Mouse (Mus musculus) heart, embryonic 11.5 days (tissue): Measurements from ENCODE around the gene Nln. TPM values are rescaled to one million over a fixed set of nuclear protein-coding genes. Genes with fewer than 3 reads are reported as not detected.

Source experiments
- ATAC-seq: fragments of 200-750 bp; cut with Nextera tagmentation; replicated peaks from 2 replicates; pipeline ENCODE4 v1.8.0; 2017; ENCODE audit warnings: moderate library complexity; ENCODE audit not compliant: insufficient number of reproducible peaks, low FRiP score, low TSS enrichment
- H3K27ac ChIP-seq: fragments of 300-500 bp; sonication (generic); 2 replicates; pipeline ENCODE4 v1.5.1; 2014; ENCODE audit warnings: mild to moderate bottlenecking, low read depth, low read length
- H3K27me3 ChIP-seq: fragments of 300-500 bp; sonication (generic); 2 replicates; pipeline ENCODE4 v1.6.1; 2014; ENCODE audit warnings: mild to moderate bottlenecking, low read length, mixed read lengths; ENCODE audit not compliant: control insufficient read depth, insufficient read depth
- H3K36me3 ChIP-seq: fragments of 300-500 bp; sonication (generic); 2 replicates; pipeline ENCODE4 v1.6.1; 2014; ENCODE audit warnings: mild to moderate bottlenecking, low read length, moderate library complexity, mixed read lengths; ENCODE audit not compliant: control insufficient read depth, insufficient read depth
- H3K4me1 ChIP-seq: fragments of 300-500 bp; sonication (generic); 2 replicates; pipeline ENCODE4 v1.6.1; 2014; ENCODE audit warnings: low read length; ENCODE audit not compliant: control insufficient read depth, insufficient read depth
- H3K4me2 ChIP-seq: fragments of 300-500 bp; sonication (generic); 2 replicates; pipeline ENCODE4 v1.6.1; 2014; ENCODE audit warnings: mild to moderate bottlenecking, moderate library complexity
- H3K4me3 ChIP-seq: fragments of 300-500 bp; sonication (generic); 2 replicates; pipeline ENCODE4 v1.5.1; 2014; ENCODE audit warnings: low read depth, low read length
- H3K9ac ChIP-seq: fragments of 300-500 bp; sonication (generic); 2 replicates; pipeline ENCODE4 v1.6.1; 2014; ENCODE audit warnings: mild to moderate bottlenecking, low read depth, low read length, moderate library complexity
- H3K9me3 ChIP-seq: fragments of 300-500 bp; sonication (generic); replicated peaks from 2 replicates; pipeline ENCODE4 v1.6.1; 2016; ENCODE audit warnings: low read length; ENCODE audit not compliant: control insufficient read depth
- WGBS: fragments of 180-500 bp; shearing (Covaris S2); extraction: QIAGEN DNeasy Blood & Tissue Kit; methylation state at CpG from one replicate; pipeline ENCODE4 v1.1.7; 2014; ENCODE audit not compliant: insufficient replicate concordance; 5-methylcytosine and 5-hydroxymethylcytosine counted together
- polyA plus RNA-seq: library from polyadenylated mRNA; unstranded; fragments of >200 nt; fragmentation: Nextera tagmentation; extraction: Ambion mirVana; gene quantifications from 2 replicates; pipeline ENCODE4 v1.2.1, GENCODE M21; 2014

The Nln gene
- polyA plus RNA-seq, 1 experiment from 2014 or later = 25.2 TPM

DNA sequence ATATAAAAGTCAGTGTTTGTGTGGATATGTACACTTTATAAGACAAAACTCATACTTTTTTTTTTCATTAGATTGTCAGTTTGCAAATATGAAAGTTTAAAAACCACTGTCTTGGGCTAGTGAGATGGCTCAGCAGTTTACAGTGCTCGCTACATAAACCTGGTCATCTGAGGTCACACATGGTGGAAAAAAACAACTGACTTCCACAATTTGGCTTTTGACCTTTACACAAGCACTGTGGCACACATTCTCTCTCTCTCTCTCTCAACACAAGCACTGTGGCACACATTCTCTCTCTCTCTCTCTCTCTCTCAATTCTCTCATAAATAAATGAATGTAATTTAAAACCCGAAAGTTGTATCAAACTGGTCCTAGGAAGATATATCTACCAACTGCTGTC is 23.1 kb upstream of the Nln start:
- Histone ChIP-seq H3K36me3 (no peaks in the 10 kb centered on the region), H3K4me3 (no peak overlapping the region), H3K4me2 (no peak overlapping the region), H3K27ac (no peak overlapping the region), H3K27me3 (no peaks in the 10 kb centered on the region), H3K9ac (no peak overlapping the region), H3K9me3 (no peaks in the 10 kb centered on the region), H3K4me1 (no peaks in the 10 kb centered on the region)
- ATAC-seq = no peak
- 83% methylated on average over 2 of the region's 2 CpGs for WGBS

- H3K9ac ChIP-seq = no peak overlapping the region
- no peaks in the 10 kb centered on the region; the same call in 1 of the 2 replicates for H3K27me3 ChIP-seq
- H3K4me2 ChIP-seq = no peak overlapping the region
- H3K4me1 ChIP-seq = no peaks in the 10 kb centered on the region
- no peak for ATAC-seq
- H3K36me3 ChIP-seq = no peaks in the 10 kb centered on the region
- no peaks in the 10 kb centered on the region for H3K9me3 ChIP-seq
- 89% methylated on average over 20 of the region's 20 CpGs for WGBS
- no peak overlapping the region for H3K27ac ChIP-seq
- H3K4me3 ChIP-seq = no peak overlapping the region
These were observed 14.4 kb upstream of the Nln start for GRCm38 (mm10) chr13:104123662-104124381.

- Histone ChIP-seq H3K27ac (no peak overlapping the region), H3K4me2 (no peak overlapping the region), H3K36me3 (no peaks in the 10 kb centered on the region), H3K27me3 (no peaks in the 10 kb centered on the region; the same call in 1 of the 2 replicates), H3K9ac (no peak overlapping the region), H3K4me1 (no peaks in the 10 kb centered on the region), H3K4me3 (no peak overlapping the region), H3K9me3 (no peaks in the 10 kb centered on the region)
- 71% methylated on average over 17 of the region's 17 CpGs for WGBS
- ATAC-seq = no peak
These were observed 12.8 kb upstream of the Nln start for GRCm38 (mm10) chr13:104122078-104122840.

DNA sequence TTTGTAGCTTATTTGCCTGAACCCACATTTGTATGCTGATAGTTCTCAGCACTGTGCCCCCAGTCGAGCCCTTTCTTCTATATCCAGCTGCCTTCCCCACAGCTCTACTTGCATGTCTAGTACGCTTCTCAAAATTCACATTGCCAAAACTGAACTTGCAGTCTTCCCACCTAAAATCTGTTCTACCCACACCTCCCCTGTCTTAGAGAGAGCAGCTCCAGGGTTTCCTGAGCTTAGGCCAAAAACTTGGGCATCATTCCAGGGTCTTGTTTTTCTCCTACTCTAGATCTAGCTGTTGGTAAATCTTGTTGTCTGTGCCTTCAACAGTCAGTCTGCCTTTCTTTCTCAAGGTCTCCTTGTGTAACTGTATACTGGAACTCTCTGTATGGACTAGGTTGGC is 5.4 kb upstream of the Nln start:
- WGBS = 82% methylated on average over 2 of the region's 2 CpGs
- no peak overlapping the region for H3K4me3 ChIP-seq
- H3K4me1 ChIP-seq = no peaks in the 10 kb centered on the region; the same call in 1 of the 2 replicates
- no peaks in the 10 kb centered on the region; the same call in 1 of the 2 replicates for H3K27me3 ChIP-seq
- H3K27ac ChIP-seq = no peak overlapping the region
- no peaks in the 10 kb centered on the region for H3K9me3 ChIP-seq
- H3K36me3 ChIP-seq = no peaks in the 10 kb centered on the region
- no peak overlapping the region for H3K9ac ChIP-seq
- ATAC-seq = no peak
- H3K4me2 ChIP-seq = no peak overlapping the region

DNA sequence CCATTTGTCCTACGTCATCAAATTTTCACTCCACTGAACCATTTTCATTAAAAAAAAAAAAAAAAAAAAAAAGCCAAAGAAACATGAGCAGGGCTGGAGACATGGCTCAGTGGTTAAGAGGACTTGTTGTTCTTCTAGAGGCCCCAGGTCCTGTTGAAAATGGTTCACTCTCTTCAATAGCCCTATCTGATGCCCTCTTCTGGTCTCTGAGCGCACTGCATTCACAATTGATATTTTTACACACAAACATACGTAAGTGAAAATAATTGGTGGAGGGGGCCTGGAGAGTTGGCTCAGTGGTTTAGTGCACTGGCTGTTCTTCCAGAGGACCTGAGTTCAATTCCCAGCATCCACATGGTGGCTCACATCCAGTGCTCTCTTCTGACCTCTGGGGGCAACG is 4.4 kb upstream of the Nln start:
- H3K4me2 ChIP-seq = no peak overlapping the region
- no peaks in the 10 kb centered on the region; the same call in 1 of the 2 replicates for H3K4me1 ChIP-seq
- ATAC-seq = no peak
- no peak overlapping the region for H3K9ac ChIP-seq
- no peaks in the 10 kb centered on the region for H3K27me3 ChIP-seq
- no peak overlapping the region for H3K4me3 ChIP-seq
- H3K9me3 ChIP-seq = no peaks in the 10 kb centered on the region
- WGBS = 92% methylated on average over 4 of the region's 4 CpGs
- H3K36me3 ChIP-seq = no peaks in the 10 kb centered on the region
- H3K27ac ChIP-seq = no peak overlapping the region

- no peak overlapping the region for H3K27ac ChIP-seq
- H3K27me3 ChIP-seq = no peaks in the 10 kb centered on the region
- no peak overlapping the region for H3K4me3 ChIP-seq
- H3K9me3 ChIP-seq = no peaks in the 10 kb centered on the region
- peak overlapping the region; percentile 41 for H3K4me2 ChIP-seq
- WGBS = 38% methylated on average over 12 of the region's 12 CpGs
- H3K36me3 ChIP-seq = no peaks in the 10 kb centered on the region
- H3K4me1 ChIP-seq = no peaks in the 10 kb centered on the region; the same call in 1 of the 2 replicates
- ATAC-seq = no peak
- no peak overlapping the region for H3K9ac ChIP-seq
These were observed 3.0 kb upstream of the Nln start for GRCm38 (mm10) chr13:104112266-104112900.

GRCm38 (mm10) chr13:104110526-104110925 is 1.1 kb upstream of the Nln start:
- Histone ChIP-seq H3K36me3 (no peaks in the 10 kb centered on the region), H3K27me3 (no peaks in the 10 kb centered on the region), H3K9ac (peak overlapping the region; percentile 52; the same call in 1 of the 2 replicates), H3K4me1 (no peaks in the 10 kb centered on the region; the same call in 1 of the 2 replicates), H3K9me3 (no peaks in the 10 kb centered on the region), H3K4me3 (peak overlapping the region; percentile 62), H3K27ac (no peak overlapping the region), H3K4me2 (peak overlapping the region; percentile 98)
- no peak for ATAC-seq
- 59% methylated on average over 7 of the region's 7 CpGs for WGBS

DNA sequence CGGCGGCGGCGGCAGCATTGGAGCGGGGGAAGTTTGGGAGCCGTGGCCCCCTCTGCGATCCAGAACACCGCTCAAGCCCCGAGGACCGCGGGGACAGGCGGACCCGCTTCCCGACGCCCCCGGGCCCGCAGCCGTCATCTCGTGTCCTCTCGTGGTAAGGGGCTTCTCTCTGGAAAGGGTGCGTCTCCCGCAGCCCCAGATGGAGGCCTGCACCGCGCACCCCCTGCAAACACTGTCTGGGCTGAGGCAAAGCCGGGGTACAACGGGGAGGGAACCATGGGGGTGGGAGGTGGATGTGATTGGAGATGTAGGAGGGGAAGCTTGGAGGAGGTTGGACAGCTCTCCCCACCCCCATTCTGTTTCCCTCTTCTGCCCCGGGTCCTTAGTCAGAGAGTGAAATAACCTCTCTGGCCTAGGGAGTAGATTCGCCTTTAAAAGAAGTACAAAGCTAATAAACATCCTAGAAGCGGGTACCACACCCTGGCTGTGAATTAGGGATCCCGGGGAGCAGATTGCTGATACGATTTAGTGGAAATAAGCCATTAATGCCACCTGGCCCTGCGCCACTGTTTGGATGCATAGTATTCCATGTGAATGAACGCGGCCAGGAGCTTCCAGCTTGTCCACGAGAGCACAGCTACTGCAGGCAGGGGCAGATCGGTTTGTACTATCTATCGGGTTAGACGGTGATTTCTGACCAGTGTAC is 555 bp upstream of the Nln start:
- Histone ChIP-seq H3K36me3 (no peaks in the 10 kb centered on the region), H3K27ac (no peak overlapping the region), H3K9ac (peak overlapping the region; percentile 52), H3K4me2 (peak overlapping the region; percentile 98), H3K9me3 (no peaks in the 10 kb centered on the region), H3K4me1 (no peaks in the 10 kb centered on the region; the same call in 1 of the 2 replicates), H3K27me3 (no peaks in the 10 kb centered on the region), H3K4me3 (peak overlapping the region; percentile 62)
- peak; percentile 50; the same call in 1 of the 2 replicates for ATAC-seq
- WGBS = 3% methylated on average over 31 of the region's 38 CpGs
